Mouse (Mus musculus): Measurements from ENCODE around the gene Filip1l.

Gene Filip1l

DNA sequence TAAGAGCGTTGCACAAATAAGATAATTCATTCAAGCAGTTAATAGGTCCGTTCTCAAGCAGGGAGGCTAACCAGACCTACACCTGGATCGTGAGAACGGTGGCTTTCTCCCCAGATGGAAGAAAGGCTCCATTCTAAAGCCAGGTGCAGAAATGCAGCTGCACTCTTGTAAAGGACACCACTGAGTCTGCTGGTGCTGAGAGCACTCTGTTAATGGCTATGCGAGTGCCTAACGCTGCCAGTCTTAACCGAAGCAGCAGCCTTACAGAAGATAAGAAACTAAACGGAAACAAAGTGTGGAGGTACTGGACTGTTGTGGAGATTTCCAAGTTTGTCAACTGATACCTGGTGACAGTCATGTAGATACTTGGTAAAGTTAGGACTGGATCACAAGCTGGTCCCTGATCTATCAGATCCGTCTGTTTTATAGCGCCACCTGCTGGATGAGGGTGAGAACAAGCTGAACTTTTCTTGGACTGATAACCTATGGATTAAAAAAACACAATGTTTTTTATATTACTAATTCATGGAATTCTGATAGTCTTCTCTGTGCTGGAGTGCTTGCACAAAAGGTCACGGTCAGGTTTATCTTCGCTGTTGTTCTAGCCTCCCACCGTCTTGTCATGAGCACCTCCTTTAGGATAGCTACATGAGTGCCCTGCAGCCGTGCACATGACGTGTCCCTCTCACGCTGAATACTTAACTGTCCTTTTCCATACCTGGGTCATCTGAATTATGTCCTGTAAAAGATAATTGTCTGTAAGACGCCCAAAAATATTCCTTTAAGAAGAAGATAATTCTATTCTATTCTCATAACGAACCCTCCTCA is 45.7 kb downstream of the Filip1l start:
- peak; percentile 84 to 91 for DNase-seq

- DNase-seq: no peak
Measured at GRCm38 (mm10) chr16:57399566-57399965, 46.7 kb downstream of the Filip1l start.

DNA sequence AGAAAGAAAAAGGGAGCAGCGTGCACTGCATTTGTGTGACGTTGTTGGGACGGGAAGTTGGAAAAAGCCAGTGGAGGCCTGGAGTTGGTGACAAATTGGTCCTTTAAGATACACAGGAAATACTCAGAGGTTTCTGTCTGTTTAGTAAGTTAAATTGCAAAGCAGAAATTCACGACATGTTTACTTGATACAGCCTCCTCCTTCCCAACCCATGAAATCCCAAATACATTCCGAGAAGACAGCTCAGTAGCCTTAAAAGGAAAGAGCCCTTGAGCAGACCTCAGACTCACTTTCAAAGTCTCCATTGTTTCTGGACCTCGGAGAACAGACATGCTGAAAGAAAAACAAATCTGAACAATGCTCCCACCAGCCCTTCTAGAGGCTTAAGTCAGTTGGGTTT is 48.8 kb downstream of the Filip1l start:
- DNase-seq: no peak

GRCm38 (mm10) chr16:57402910-57403309 is 50.0 kb downstream of the Filip1l start:
- DNase-seq: no peak

GRCm38 (mm10) chr16:57403825-57404224 is 50.9 kb downstream of the Filip1l start:
- no peak for DNase-seq

DNA sequence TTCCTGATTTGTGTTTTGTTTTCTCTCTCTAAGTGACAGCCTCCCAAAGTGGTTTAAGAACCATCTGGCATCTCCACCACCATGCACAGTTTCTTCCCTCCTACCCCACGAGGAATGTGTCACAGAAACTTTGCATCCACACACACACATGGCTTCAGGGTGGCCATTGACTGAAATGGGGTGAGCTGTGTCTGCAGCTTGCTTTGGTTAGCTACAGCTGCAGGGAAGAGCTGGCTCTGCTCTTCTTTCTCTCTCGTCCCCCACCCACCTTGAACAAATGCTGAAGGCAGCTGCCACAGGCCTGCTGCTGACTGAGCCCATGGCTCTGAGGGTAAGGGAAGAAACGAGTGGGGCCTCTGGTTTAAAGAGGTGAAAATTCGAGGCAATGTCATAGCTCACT is 59.9 kb downstream of the Filip1l start:
- DNase-seq: no peak

DNA sequence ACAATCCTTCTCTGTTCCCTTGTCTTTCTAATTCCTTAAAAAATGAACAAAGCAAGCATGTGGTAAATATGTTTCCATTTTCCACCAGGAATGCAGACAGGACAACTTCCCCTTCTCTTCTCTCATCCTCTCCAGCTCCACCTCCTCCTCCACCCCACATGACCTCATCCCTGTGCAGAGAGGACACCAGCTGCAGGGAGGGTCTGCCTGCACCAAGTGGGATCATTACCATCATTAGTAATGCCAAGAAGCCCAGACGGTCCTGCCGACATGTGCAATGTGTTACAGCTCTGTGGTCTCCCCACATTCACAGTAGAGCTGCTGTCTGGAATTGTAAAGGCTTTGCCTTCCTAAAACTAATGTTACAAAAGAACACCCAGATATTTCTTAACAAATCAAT is 63.2 kb downstream of the Filip1l start:
- peak; percentile 60 to 68 for DNase-seq

GRCm38 (mm10) chr16:57417017-57417416 is 64.1 kb downstream of the Filip1l start:
- no peak for DNase-seq

- no peak for DNase-seq
Measured at GRCm38 (mm10) chr16:57417955-57418354, 65.1 kb downstream of the Filip1l start.

GRCm38 (mm10) chr16:57419332-57419731 is 66.4 kb downstream of the Filip1l start:
- DNase-seq: no peak

DNA sequence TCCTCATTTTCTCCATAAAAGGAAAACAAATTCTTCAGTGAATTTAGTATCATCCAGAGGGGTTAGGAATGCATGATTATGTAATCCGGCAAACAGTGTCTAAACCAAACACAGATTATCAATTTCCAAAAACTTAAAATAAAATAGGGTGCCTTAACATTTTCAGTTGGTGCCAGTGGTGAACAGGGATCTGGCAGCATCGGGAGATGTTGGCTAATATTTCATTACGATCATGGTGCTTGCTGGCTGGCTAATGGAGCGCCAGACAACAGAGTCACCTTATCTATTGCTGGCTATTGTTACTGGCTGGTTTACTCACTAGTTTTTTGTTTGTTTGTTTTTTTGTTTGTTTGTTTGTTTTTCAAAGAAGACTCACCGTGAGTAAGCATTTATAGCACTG is 67.0 kb downstream of the Filip1l start:
- DNase-seq: no peak

GRCm38 (mm10) chr16:57420773-57421556 is 68.1 kb downstream of the Filip1l start:
- no peak for DNase-seq

GRCm38 (mm10) chr16:57421680-57422417 is 69.0 kb downstream of the Filip1l start:
- DNase-seq: no peak

- no peak for DNase-seq
Measured at GRCm38 (mm10) chr16:57423001-57423800, 70.3 kb downstream of the Filip1l start.

DNA sequence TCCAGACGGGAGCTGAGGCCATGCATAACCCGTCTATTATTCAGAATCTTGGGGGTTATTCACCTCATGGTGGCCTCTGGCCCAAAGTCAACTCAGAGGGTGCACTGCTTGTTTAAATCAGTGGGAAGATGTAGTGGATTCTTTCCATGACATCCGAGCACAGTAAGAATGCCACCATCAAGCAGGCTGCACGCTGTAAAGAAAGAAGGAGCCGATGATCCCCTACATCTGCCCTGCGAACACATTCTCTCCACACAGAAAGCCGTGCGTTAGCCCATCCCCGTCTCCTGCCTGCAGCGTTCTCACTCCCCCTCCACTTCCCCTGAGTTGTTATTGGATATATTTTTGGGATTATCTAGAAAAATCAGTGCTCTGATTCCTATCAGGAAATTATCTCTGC is 73.8 kb downstream of the Filip1l start:
- DNase-seq: no peak

- peak in 1 of 2 experiments; percentile 10 for DNase-seq
Measured at GRCm38 (mm10) chr16:57427516-57428285, 74.8 kb downstream of the Filip1l start.

DNA sequence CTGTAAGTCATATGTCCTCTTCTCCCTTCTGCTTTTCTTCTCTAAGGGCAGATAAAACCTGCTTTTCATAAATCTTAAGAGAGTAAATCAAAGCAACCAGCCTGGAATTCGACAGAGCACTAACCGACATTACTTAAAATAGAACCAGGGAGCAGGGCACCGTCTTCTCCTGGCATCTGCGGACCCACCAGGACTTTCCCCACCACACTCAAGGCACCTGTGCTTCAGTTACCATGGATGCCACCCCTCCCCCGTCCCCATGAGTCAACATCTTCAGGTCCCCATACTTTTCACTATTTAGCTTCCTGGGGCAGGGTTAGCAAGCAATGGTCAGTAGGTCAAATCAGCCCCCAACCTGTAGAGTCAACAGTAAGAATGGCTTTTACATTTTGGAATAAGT is 76.1 kb downstream of the Filip1l start:
- no peak for DNase-seq

GRCm38 (mm10) chr16:57431294-57431693 is 78.4 kb downstream of the Filip1l start:
- no peak for DNase-seq

DNA sequence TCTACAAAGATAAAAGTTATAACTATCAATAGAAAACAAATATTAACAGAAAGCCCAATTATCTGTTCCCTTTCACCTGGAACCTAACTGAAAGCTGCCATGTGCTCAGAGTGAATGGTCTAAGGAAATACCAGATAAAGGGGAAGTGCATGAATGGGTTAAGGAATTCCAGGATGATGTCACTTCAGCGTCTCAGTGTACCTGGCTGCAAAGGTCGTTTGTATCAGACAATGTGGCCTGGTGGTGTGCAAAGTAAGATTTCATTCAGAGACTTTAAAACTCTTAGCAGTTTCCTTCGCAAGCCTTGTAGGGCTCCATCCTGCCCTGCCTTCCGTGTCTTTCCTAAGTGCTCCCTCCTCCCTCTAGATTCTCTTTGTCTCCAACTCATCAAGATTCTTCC is 80.3 kb downstream of the Filip1l start:
- no peak for DNase-seq

DNA sequence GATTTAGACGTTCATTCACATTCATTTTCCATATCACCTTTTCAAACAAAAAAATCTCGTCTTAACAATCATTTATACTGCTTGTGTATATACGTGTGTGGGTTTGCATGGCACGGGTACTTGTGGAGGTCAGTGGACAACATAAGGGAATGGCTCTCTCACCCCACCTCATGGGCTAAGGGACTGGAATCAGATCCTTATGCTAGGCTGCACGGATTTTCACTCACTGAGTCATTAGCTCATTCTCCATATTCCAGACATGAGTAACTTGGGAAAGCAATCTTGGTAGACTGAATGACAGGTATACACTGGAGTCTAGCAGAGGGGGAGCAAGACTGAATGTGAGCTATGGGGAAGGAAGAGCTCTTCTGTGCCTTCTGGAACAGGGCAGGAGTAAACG is 80.8 kb downstream of the Filip1l start:
- DNase-seq: no peak

DNA sequence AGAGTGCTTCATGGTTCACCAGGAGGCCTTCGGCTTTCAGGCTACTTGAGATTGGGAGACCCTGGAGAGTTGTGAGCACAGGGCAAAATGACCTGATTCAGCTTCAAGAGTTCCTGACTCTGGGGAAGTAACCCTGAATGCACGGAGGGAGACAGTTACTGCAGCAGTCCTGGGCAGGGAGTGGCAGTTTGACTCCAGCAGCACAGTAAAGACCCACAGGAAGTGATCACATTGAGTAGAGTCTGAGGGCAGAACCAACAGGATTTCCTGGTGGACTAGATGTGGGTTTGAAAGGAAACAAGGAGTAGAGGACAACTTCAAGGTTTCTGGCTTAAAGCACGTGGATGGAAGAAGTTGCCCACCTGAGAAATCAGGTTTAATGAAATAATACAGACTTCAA is 81.7 kb downstream of the Filip1l start:
- no peak for DNase-seq
